Mouse (Mus musculus) adrenal gland, postnatal 14 days (tissue): ENCODE results near the gene Fibp. TPM values are rescaled to one million over a fixed set of nuclear protein-coding genes. Genes with fewer than 3 reads are reported as not detected.

ENCODE experiments used
- total RNA-seq: library from RNA; stranded (reverse); gene quantifications from 2 replicates; pipeline ENCODE4 v1.2.3, GENCODE M21; 2021

Gene Fibp
- total RNA-seq, 1 experiment from 2014 or later, result 70.8 TPM

Other genes starting within 250 kb of the Fibp start
- 20.4 and 25.5 TPM in 2 replicates for gene Pacs1, start 187.5 kb upstream of the Fibp start, total RNA-seq
- 167 and 170 TPM in 2 replicates for gene Sf3b2, start 165.2 kb upstream of the Fibp start, total RNA-seq
- 0.22 and 0.49 TPM in 2 replicates for gene Gal3st3, start 162.3 kb upstream of the Fibp start, total RNA-seq
- gene Catsper1, start 124.9 kb upstream of the Fibp start, total RNA-seq, result not detected in 2 replicates
- 1.3 and 2.8 TPM in 2 replicates for gene Cst6, start 111.0 kb upstream of the Fibp start, total RNA-seq
- 29.0 and 29.9 TPM in 2 replicates for gene Eif1ad, start 93.9 kb upstream of the Fibp start, total RNA-seq
- 144 and 153 TPM in 2 replicates for gene Banf1, start 93.4 kb upstream of the Fibp start, total RNA-seq
- gene Sart1, start 71.9 kb upstream of the Fibp start, total RNA-seq, result 73.0 and 75.7 TPM in 2 replicates
- not detected in 2 replicates for gene Tsga10ip, start 58.1 kb upstream of the Fibp start, total RNA-seq
- 210 and 236 TPM in 2 replicates for gene Drap1, start 35.6 kb upstream of the Fibp start, total RNA-seq
- 36.8 and 45.1 TPM in 2 replicates for gene AI837181, start 35.5 kb upstream of the Fibp start, total RNA-seq
- 0.98 and 1.1 TPM in 2 replicates for gene Fosl1, start 13.1 kb upstream of the Fibp start, total RNA-seq
- 8.8 and 11.2 TPM in 2 replicates for gene Ccdc85b, start 2.7 kb upstream of the Fibp start, total RNA-seq
- gene Ctsw, start 7.9 kb downstream of the Fibp start, total RNA-seq, result 0.85 and 4.2 TPM in 2 replicates
- gene Efemp2, start 13.3 kb downstream of the Fibp start, total RNA-seq, result 42.5 and 45.9 TPM in 2 replicates
- 22.3 and 28.6 TPM in 2 replicates for gene Mus81, start 27.8 kb downstream of the Fibp start, total RNA-seq
- 640 and 706 TPM in 2 replicates for gene Cfl1, start 29.8 kb downstream of the Fibp start, total RNA-seq
- 1.0 and 2.2 TPM in 2 replicates for gene 1700020D05Rik, start 43.2 kb downstream of the Fibp start, total RNA-seq
- 10.4 and 11.8 TPM in 2 replicates for gene Snx32, start 49.9 kb downstream of the Fibp start, total RNA-seq
- gene Ovol1, start 100.0 kb downstream of the Fibp start, total RNA-seq, result not detected in 2 replicates
- gene Ap5b1, start 107.4 kb downstream of the Fibp start, total RNA-seq, result 7.3 and 8.0 TPM in 2 replicates
- 106 and 113 TPM in 2 replicates for gene Rnaseh2c, start 141.3 kb downstream of the Fibp start, total RNA-seq
- 54.8 and 62.0 TPM in 2 replicates for gene Kat5, start 149.6 kb downstream of the Fibp start, total RNA-seq
- gene Rela, start 176.9 kb downstream of the Fibp start, total RNA-seq, result 60.7 and 65.1 TPM in 2 replicates
- 56.4 and 64.0 TPM in 2 replicates for gene Sipa1, start 203.1 kb downstream of the Fibp start, total RNA-seq
- gene Map3k11, start 228.1 kb downstream of the Fibp start, total RNA-seq, result 50.4 and 51.2 TPM in 2 replicates
- 75.1 and 78.4 TPM in 2 replicates for gene Pcnx3, start 228.3 kb downstream of the Fibp start, total RNA-seq
- gene Kcnk7, start 243.8 kb downstream of the Fibp start, total RNA-seq, result not detected in 2 replicates